Mouse (Mus musculus) ES-E14 (cell line): ENCODE data around the gene Frem1. TPM values are rescaled to one million over a fixed set of nuclear protein-coding genes. Genes with fewer than 3 reads are reported as not detected.

Source experiments
- DNase-seq: peaks from one replicate; pipeline ENCODE4 v3.0.0-alpha.2; 2013; ENCODE audit warnings: low read depth, low spot score
- H3K27ac ChIP-seq: 2 replicates; pipeline ENCODE4 v1.5.1; 2012; ENCODE audit warnings: low read depth, mild to moderate bottlenecking, low read length, moderate library complexity, mixed read lengths; ENCODE audit not compliant: poor library complexity, insufficient read depth, severe bottlenecking
- H3K36me3 ChIP-seq: 2 replicates; pipeline ENCODE4 v1.6.1; 2012; ENCODE audit warnings: mild to moderate bottlenecking, low read length, moderate library complexity, mixed read lengths; ENCODE audit not compliant: control insufficient read depth, poor library complexity, insufficient read depth, severe bottlenecking
- H3K4me1 ChIP-seq, 2 experiments: fragments of 150-350 bp in 1 of 2; sonication (generic) in 1 of 2; 2 replicates each; pipeline ENCODE4 v1.6.1; 2012; ENCODE audit warnings: low read length in 2 of 2, mild to moderate bottlenecking in 1 of 2, mixed read lengths in 1 of 2; ENCODE audit not compliant: control insufficient read depth in 2 of 2, insufficient read depth in 2 of 2, poor library complexity in 1 of 2
- H3K4me3 ChIP-seq, 2 experiments: fragments of 150-350 bp in 1 of 2; sonication (generic) in 1 of 2; 2 replicates each; pipeline ENCODE4 v1.5.1; 2012; ENCODE audit warnings: low read length in 2 of 2, low read depth in 1 of 2, mild to moderate bottlenecking in 1 of 2, mixed read lengths in 1 of 2; ENCODE audit not compliant: insufficient read depth in 1 of 2, poor library complexity in 1 of 2, severe bottlenecking in 1 of 2
- H3K9ac ChIP-seq: 2 replicates; pipeline ENCODE4 v1.6.1; 2012; ENCODE audit warnings: low read depth, mild to moderate bottlenecking, low read length, mixed read lengths; ENCODE audit not compliant: poor library complexity, insufficient read depth, severe bottlenecking
- H3K9me3 ChIP-seq: fragments of 150-350 bp; sonication (generic); 2 replicates; pipeline ENCODE4 v1.6.1; 2012; ENCODE audit warnings: low read depth, mild to moderate bottlenecking, low read length; ENCODE audit not compliant: control insufficient read depth, insufficient read depth
- CHD2 ChIP-seq: IDR thresholded peaks from 2 replicates; pipeline ENCODE4 v1.6.1; 2014; ENCODE audit warnings: mild to moderate bottlenecking, low read depth, low read length, inconsistent platforms
- HCFC1 ChIP-seq: IDR thresholded peaks from 2 replicates; pipeline ENCODE4 v1.6.1; 2012; ENCODE audit warnings: low read length, inconsistent platforms, borderline replicate concordance; ENCODE audit not compliant: insufficient read depth
- MAFK ChIP-seq: IDR thresholded peaks from 2 replicates; pipeline ENCODE4 v1.6.1; 2014; ENCODE audit warnings: mild to moderate bottlenecking, low read depth, low read length, inconsistent platforms; ENCODE audit not compliant: insufficient read depth
- ZC3H11A ChIP-seq: IDR thresholded peaks from 2 replicates; pipeline ENCODE4 v1.6.1; 2012; ENCODE audit warnings: low read depth, mild to moderate bottlenecking, inconsistent platforms, low read length, borderline replicate concordance
- ZNF384 ChIP-seq: IDR thresholded peaks from 2 replicates; pipeline ENCODE4 v1.6.1; 2012; ENCODE audit warnings: low read depth, low read length, inconsistent platforms
- in situ Hi-C, 2 experiments: fragments of 600-800 bp; cut with MboI; formaldehyde crosslinking; loops; one replicate each; pipeline ENCODE4 v1.15.1; 2025; ENCODE audit warnings: low sequenced_read_pairs in 2 of 2, inconsistent platforms in 1 of 2; ENCODE audit not compliant: unreplicated experiment in 2 of 2
- total RNA-seq: library from RNA; depleted of rRNA; stranded (reverse); fragments of 300-350 nt; gene quantifications from 2 replicates; pipeline ENCODE4 v1.2.3, GENCODE M21; 2012

Frem1 gene
- total RNA-seq, 1 experiment = 0.58 TPM

DNA sequence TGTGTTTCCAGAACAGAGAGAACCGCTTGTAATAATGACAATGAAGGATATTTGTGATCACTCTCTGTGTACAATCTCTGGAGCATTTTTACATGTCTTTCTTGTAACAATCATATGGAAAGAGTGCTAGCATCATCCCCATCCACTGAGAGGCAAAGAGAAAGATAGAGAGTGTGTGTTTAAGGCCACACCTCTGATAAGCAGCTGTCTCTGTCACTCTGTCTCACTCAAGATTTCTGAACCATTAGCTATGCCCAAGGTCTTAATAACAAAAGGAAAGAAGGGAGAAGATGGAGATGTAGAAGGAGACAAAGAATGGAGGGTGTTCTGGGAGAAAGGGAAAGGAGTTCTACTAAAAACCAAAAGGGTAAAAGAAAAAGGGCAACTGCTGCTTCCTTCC, 91.1 kb downstream of the Frem1 start:
- DNase-seq = no peak
- TF ChIP-seq HCFC1 (no peak), ZC3H11A (no peak), ZNF384 (no peak), MAFK (no peak), CHD2 (no peak)
- Histone ChIP-seq H3K9ac (no peak overlapping the region), H3K4me1 (no peaks in the 10 kb centered on the region), H3K9me3 (no peaks in the 10 kb centered on the region), H3K36me3 (no peaks in the 10 kb centered on the region), H3K27ac (no peak overlapping the region), H3K4me3 (no peak overlapping the region)
- in situ Hi-C loops = no loop called here

DNA sequence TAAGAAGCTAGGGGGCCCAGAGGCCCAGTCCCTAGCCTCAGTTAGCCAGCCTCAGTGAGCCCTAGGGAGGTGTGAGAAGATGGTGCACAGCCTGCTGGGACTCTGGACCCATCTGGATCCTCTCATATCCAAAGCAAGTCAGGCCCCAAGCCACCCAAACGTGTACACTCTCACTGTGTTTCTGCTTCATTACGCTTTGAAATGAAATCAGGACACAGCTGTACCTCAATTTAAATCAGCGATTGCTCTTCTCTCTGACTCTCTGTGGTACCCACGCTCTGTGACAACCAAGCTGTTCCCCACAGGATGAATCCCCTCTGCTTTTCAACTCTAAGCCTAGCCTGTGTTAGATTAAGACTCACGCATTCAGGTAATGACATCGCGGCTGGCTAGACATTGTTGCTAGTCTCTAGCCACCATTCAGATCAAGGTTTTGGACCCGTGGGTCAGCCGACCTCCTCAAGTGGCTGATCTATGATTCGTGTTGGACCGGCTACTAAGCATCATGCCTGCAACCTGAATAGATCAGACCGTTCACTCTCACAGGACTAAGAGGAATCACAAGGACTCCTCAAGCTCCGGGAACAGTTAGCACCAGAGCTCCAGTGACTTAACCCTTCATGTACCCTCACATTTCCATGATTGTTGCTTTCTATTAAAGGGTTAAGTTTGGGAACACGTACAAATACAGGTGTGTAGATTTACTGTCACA, 94.2 kb downstream of the Frem1 start:
- Histone ChIP-seq H3K9ac (no peak overlapping the region), H3K36me3 (no peaks in the 10 kb centered on the region), H3K9me3 (no peaks in the 10 kb centered on the region), H3K4me1 (no peaks in the 10 kb centered on the region), H3K4me3 (no peak overlapping the region), H3K27ac (no peak overlapping the region)
- in situ Hi-C loops = no loop called here
- DNase-seq = no peak
- TF ChIP-seq HCFC1 = no peak
- TF ChIP-seq CHD2 = no peak
- no peak for TF ChIP-seq ZC3H11A
- no peak for TF ChIP-seq ZNF384
- no peak for TF ChIP-seq MAFK

DNA sequence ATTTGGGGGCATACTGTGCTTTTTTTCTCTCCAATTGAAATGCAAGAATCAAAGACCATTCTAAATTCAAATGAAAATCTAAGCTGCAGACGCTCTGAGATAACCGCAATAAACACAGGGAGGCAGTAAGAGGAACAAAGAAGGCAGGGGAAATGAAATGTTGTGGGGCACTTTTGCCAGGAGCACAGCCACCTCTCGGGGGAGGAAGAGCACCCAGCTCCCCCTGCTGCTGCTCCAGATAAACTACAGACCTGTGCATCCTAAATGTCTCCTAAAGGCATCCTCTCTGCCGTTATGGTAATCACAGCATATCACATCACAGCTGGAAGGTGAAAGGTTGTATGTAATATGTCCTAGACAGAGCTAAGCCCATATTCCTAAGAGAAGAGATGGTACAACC, 98.1 kb downstream of the Frem1 start:
- TF ChIP-seq ZC3H11A (no peak), CHD2 (no peak), ZNF384 (no peak), MAFK (no peak), HCFC1 (no peak)
- Histone ChIP-seq H3K9me3 (no peaks in the 10 kb centered on the region), H3K4me3 (no peak overlapping the region), H3K36me3 (no peaks in the 10 kb centered on the region), H3K27ac (no peak overlapping the region), H3K4me1 (no peaks in the 10 kb centered on the region), H3K9ac (no peak overlapping the region)
- no peak for DNase-seq
- in situ Hi-C loops = no loop called here

DNA sequence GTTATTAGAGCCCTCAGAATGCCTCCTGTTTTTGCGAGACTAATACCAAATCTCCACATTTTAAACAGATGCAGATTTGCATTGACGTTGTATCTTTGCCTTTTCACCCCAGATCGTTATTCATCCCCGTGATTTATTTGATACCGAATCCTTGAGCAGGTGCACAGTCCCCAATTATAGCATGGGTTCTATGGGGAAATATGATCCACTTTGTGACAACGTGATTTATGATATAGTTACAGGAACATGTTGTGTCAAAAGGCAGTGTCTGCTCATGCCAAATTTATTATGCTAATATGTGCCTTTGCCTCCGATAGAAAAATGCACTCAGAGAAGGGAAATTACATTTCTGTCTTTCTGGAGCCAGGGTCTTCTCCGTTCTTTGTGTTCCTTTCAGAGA, 102.6 kb downstream of the Frem1 start:
- in situ Hi-C loops = loop anchor here (25.0 kb wide), 1 partner anchor 312 kb away; no protein-coding TSS in a partner anchor
- Histone ChIP-seq H3K4me3 (no peak overlapping the region), H3K36me3 (no peaks in the 10 kb centered on the region), H3K27ac (no peak overlapping the region), H3K9me3 (no peaks in the 10 kb centered on the region), H3K9ac (no peak overlapping the region), H3K4me1 (no peaks in the 10 kb centered on the region)
- TF ChIP-seq ZC3H11A = no peak
- no peak for TF ChIP-seq CHD2
- no peak for TF ChIP-seq ZNF384
- no peak for TF ChIP-seq MAFK
- TF ChIP-seq HCFC1 = no peak
- no peak for DNase-seq

- no peaks in the 10 kb centered on the region for H3K4me1 ChIP-seq
- TF ChIP-seq ZC3H11A (no peak), ZNF384 (no peak), CHD2 (no peak), MAFK (no peak), HCFC1 (no peak)
- no peak overlapping the region for H3K4me3 ChIP-seq
- DNase-seq = no peak
- no peaks in the 10 kb centered on the region for H3K9me3 ChIP-seq
- no peak overlapping the region for H3K27ac ChIP-seq
- H3K36me3 ChIP-seq = no peaks in the 10 kb centered on the region
- no peak overlapping the region for H3K9ac ChIP-seq
- in situ Hi-C loops = loop anchor here (25.0 kb wide), 1 partner anchor 309 kb away; no protein-coding TSS in a partner anchor
Observed at GRCm38 (mm10) chr4:82946721-82947120, 105.4 kb downstream of the Frem1 start.
